25 mouse cellular contexts compared by ENCODE assay signal in genomic region chr4:123555251-123555650, GRCm38 (mm10).
"Had no signal": no experiment of that assay in that cellular context is flagged by ENCODE, and none has a peak within 500 bp of the region (broad histone marks: within the 10 kb centered on the region; RNA-seq: fewer than 3 reads in every experiment).

No protein-coding gene starts in this region.

- H3K4me3 ChIP-seq: gastrocnemius, adult 2 months; hindbrain, embryonic 10.5 days; hindbrain, embryonic 12.5 days; intestine, embryonic 15.5 days; layer of hippocampus, adult 2 months; left cerebral cortex, adult 2 months; limb, embryonic 10.5 days; limb, embryonic 12.5 days; liver, embryonic 13.5 days; liver, embryonic 15.5 days had no signal

- H3K36me3 ChIP-seq: hindbrain, embryonic 12.5 days; intestine, embryonic 15.5 days; limb, embryonic 12.5 days; liver, embryonic 13.5 days had no signal

- H3K4me2 ChIP-seq: hindbrain, embryonic 12.5 days; hindbrain, embryonic 14.5 days; intestine, embryonic 15.5 days; limb, embryonic 12.5 days; liver, embryonic 11.5 days; liver, embryonic 13.5 days; liver, embryonic 15.5 days had no signal

- H3K4me1 ChIP-seq: intestine, embryonic 15.5 days had no signal

- H3K9ac ChIP-seq: hindbrain, embryonic 12.5 days; hindbrain, embryonic 14.5 days; intestine, embryonic 15.5 days; limb, embryonic 12.5 days; liver, embryonic 13.5 days; liver, embryonic 15.5 days had no signal

- ATAC-seq: forebrain, embryonic 16.5 days; hindbrain, embryonic 16.5 days; inflammation-experienced regulatory T-cells, adult 6 months; intestine, embryonic 15.5 days; intestine, postnatal 0 days had no signal

- H3K27ac ChIP-seq: gastrocnemius, adult 2 months; hindbrain, embryonic 10.5 days; hindbrain, embryonic 12.5 days; hindbrain, embryonic 14.5 days; intestine, embryonic 15.5 days; layer of hippocampus, adult 2 months; left cerebral cortex, adult 2 months; limb, embryonic 10.5 days; limb, embryonic 12.5 days; liver, embryonic 13.5 days; liver, embryonic 15.5 days had no signal

- H3K9me3 ChIP-seq: hindbrain, embryonic 10.5 days; hindbrain, embryonic 12.5 days; intestine, embryonic 15.5 days; limb, embryonic 10.5 days; limb, embryonic 12.5 days; liver, embryonic 13.5 days; liver, embryonic 15.5 days had no signal

- H3K27me3 ChIP-seq: hindbrain, embryonic 12.5 days; intestine, embryonic 15.5 days; limb, embryonic 12.5 days; liver, embryonic 13.5 days; liver, embryonic 15.5 days had no signal

- DNase-seq: gastrocnemius, adult 2 months; gastrocnemius, postnatal 10 days; gastrocnemius, postnatal 25 days; heart, postnatal 4 days; kidney, adult 18-20 months; kidney, adult 8-10 months; kidney, postnatal 10 days; kidney, postnatal 25 days; kidney, postnatal 4 days; liver; liver, embryonic 13.5 days had no signal
